Mouse (Mus musculus) lung, adult 2 months (tissue): ENCODE data around the gene Suclg1.

Source experiments
- CTCF ChIP-seq: fragments of 200-500 bp; IDR thresholded peaks from 2 replicates; pipeline ENCODE4 v1.5.1; 2011; ENCODE audit warnings: mild to moderate bottlenecking, low read length, control low read depth; ENCODE audit not compliant: insufficient read depth
- POLR2A ChIP-seq: fragments of 200-500 bp; IDR thresholded peaks from 2 replicates; pipeline ENCODE4 v1.6.1; 2011; ENCODE audit warnings: low read depth, mild to moderate bottlenecking, control low read depth, low read length, borderline replicate concordance; ENCODE audit errors: extremely low read depth

GRCm38 (mm10) chr6:73211602-73212001 is 36.6 kb upstream of the Suclg1 start:
- TF ChIP-seq POLR2A (no peak), CTCF (no peak)
